Mouse (Mus musculus): ENCODE results near the gene Sec23a. TPM values are rescaled to one million over a fixed set of nuclear protein-coding genes. Genes with fewer than 3 reads are reported as not detected.
A peak's percentile ranks its signal among the peaks of the same experiment; 100 is the strongest.
"Not testable (repeated sequence)": the region's sequence is repeated elsewhere in the genome, so short reads cannot be mapped to it uniquely, and the experiment has no call there.

Gene Sec23a
- total RNA-seq, 4 experiments from 2014 or later: 43.3 to 52.8 (median 44.8) TPM

- DNase-seq: not testable (repeated sequence)
These were observed 30.6 kb downstream of the Sec23a start for GRCm38 (mm10) chr12:58981178-58981661.

- DNase-seq: no peak
These were observed 34.9 kb downstream of the Sec23a start for GRCm38 (mm10) chr12:58976966-58977365.

DNA sequence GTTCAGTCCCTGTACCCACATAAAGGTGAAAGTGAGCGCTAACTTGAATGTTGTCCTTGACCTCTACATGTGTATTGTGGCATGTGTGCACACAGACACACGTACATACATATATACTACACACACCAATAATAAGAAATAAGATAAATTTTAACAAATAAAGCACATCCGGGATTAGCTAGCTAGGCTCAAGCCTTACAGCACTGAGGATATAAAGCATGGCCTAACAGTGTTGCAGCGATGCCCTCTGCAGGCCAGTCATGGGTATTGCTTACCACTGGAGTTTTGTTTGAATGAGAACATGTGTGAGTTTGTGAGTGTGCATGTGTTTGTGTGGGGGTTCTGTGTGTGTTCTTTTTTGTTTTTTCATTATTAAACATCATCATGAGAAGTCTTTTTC, 47.2 kb downstream of the Sec23a start:
- no peak for DNase-seq

DNA sequence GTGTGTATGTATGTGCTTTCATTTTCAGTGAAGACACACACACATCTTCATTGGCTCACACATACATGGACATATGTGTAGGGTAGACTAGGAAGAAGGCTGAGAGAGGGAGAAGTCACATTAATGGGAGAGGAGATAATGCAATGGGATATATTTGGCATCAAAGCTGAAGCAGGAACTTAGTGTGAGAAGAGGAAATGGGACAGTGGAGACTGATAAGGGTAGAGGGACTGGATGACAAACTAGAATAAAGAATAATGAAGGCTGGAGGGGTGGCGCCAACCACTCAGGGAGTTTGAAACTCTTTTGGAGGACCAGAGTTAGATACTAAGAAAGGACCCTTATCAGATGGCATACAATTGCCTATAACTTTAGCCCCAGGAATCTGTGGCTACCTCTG, 51.0 kb downstream of the Sec23a start:
- DNase-seq: no peak

GRCm38 (mm10) chr12:58956624-58957023, 55.2 kb downstream of the Sec23a start:
- no peak for DNase-seq

DNA sequence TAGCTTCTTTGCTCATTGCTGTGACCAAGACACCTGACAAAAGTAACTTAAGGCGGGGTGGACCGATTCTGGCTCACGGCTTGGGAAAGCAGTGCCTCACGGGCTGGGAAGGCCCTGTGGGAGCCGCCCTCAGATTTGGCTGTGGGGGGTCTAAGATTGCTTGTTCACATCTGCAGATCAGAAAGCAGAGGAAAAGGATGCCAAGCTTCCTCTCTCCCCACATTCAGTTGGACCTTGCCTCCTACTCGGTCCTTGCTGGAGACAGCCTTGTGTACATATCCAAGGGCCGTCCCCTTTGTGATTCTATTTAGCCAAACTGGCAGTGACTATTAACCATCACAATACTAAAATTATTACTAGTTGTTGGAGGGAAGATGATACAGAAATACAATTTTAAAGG, 55.7 kb downstream of the Sec23a start:
- DNase-seq: no peak

DNA sequence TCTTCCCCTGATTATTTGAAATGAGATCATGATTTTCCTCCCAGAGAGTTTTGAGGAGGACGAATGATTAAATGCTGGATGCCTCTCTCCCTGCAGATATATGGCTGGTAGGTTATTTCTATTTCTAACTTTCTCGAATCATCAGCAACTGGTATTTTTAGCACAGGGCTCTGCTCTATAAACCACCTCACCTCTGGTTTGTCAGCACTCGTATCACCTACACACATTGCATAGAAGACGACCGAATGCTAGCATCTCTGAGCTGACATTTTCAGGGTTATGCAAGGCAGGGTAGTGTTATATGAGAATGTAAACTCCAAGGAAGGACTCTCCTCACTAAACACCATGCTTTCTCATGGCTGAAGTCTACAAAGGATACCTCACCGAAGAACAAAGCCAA, 63.9 kb downstream of the Sec23a start:
- no peak for DNase-seq

DNA sequence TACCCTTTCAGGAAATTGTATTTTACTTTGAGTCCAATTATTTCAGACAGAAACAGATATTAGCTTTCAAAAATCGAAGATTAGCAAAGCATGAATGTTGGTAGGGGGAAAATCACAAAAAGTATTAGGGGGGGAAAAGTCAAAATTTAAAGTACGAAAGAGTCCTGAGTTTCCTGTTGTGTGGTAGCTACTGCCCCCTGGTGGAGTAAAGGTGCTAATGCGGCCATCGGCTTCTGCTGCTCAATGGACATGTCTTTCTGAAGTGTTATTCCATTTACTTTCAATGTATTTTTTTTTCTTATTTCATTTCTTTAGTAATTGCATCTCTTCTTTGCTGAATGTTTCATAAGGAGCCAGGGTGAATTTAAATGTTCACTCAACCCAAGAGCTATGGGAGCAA, 64.6 kb downstream of the Sec23a start:
- no peak for DNase-seq

DNA sequence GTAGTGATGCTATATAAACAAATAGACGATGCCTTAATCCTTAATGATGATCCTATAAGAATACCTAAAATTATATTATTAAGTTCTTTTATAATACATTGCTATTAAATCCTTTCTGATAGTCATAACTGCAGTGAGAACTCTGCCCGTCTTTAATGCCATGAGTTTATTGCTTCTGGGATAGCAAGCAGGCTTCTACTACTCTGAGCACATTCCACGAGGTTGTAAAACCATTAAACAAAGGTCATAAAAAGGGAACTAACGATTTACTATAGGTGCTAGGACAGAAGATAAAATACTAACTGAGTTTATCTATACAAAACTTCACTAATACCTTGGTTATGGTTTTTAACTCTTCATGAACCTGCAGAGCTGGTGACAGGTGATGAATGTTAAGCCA, 69.3 kb downstream of the Sec23a start:
- no peak for DNase-seq

GRCm38 (mm10) chr12:58934580-58934979, 77.2 kb downstream of the Sec23a start:
- no peak for DNase-seq

- no peak for DNase-seq
These were observed 86.8 kb downstream of the Sec23a start for GRCm38 (mm10) chr12:58924996-58925395.

- DNase-seq: no peak
These were observed 87.8 kb downstream of the Sec23a start for GRCm38 (mm10) chr12:58924025-58924424.

- no peak for DNase-seq
These were observed 91.0 kb downstream of the Sec23a start for GRCm38 (mm10) chr12:58920775-58921174.

- no peak for DNase-seq
These were observed 92.3 kb downstream of the Sec23a start for GRCm38 (mm10) chr12:58919516-58919915.

DNA sequence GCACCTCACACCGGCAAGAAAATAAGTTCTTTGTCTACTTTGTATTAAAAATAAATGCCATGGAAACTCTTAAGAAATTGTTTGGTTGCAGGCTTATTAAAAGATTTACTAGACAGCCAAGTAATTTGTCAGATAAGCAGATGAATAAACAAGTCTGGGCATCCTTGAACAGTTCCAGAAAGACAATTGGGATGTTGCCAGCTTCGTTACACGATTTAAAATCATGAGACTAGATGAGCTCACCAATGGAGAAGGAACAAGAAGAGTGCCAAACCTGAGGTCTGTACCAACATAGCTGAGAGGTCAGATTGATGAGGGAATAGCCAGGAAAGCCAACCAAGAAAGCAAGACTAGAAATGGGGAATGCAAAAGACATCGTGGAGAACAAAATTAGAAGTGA, 102.0 kb downstream of the Sec23a start:
- DNase-seq: peak; percentile 11

Other genes starting within 250 kb of the Sec23a start
- gene Gemin2, start 1.4 kb upstream of the Sec23a start, total RNA-seq (2022): 10 to 100 TPM in 2 of 4 experiments, 1 to 10 TPM in 2; 7.3 to 11.2 (median 9.3) TPM
- 10 to 100 TPM; 82.3 to 99.7 (median 89.9) TPM for gene Trappc6b, start 49.5 kb upstream of the Sec23a start, total RNA-seq (2022)
- gene Pnn, start 54.9 kb upstream of the Sec23a start, total RNA-seq (2022): 10 to 100 TPM; 25.6 to 55.4 (median 43.2) TPM
- gene Mia2, start 83.8 kb upstream of the Sec23a start, total RNA-seq (2022): 100 to 1,000 TPM; 105 to 141 (median 129) TPM
- 10 to 100 TPM; 41.6 to 67.2 (median 48.8) TPM for gene Fbxo33, start 207.7 kb upstream of the Sec23a start, total RNA-seq (2022)

Data from adrenal gland, adult 8-10 months (tissue).